Mouse (Mus musculus) forebrain, postnatal 0 days (tissue): ENCODE data around the gene Itpkc. TPM values are rescaled to one million over a fixed set of nuclear protein-coding genes. Genes with fewer than 3 reads are reported as not detected.

ENCODE experiments used
- ATAC-seq: fragments of 200-750 bp; cut with Nextera tagmentation; 2 replicates; pipeline ENCODE4 v1.8.0; 2017; ENCODE audit warnings: mild to moderate bottlenecking, moderate library complexity
- DNase-seq: peaks from one replicate; pipeline ENCODE4 v3.0.0-alpha.2; 2015
- H3K27ac ChIP-seq: fragments of 300-500 bp; sonication (generic); 2 replicates; pipeline ENCODE4 v1.5.1; 2014; ENCODE audit warnings: low read depth, mild to moderate bottlenecking, antibody characterized with exemption, low read length, moderate library complexity, mixed read lengths
- H3K27me3 ChIP-seq: fragments of 300-500 bp; sonication (generic); 2 replicates; pipeline ENCODE4 v1.6.1; 2014; ENCODE audit warnings: mild to moderate bottlenecking, low read length, mixed read lengths; ENCODE audit not compliant: insufficient read depth
- H3K36me3 ChIP-seq: fragments of 300-500 bp; sonication (generic); 2 replicates; pipeline ENCODE4 v1.6.1; 2014; ENCODE audit warnings: mild to moderate bottlenecking, moderate library complexity; ENCODE audit not compliant: insufficient read depth
- H3K4me1 ChIP-seq: fragments of 300-500 bp; sonication (generic); 2 replicates; pipeline ENCODE4 v1.6.1; 2014; ENCODE audit warnings: antibody characterized with exemption; ENCODE audit not compliant: insufficient read depth
- H3K4me2 ChIP-seq: fragments of 300-500 bp; sonication (generic); 2 replicates; pipeline ENCODE4 v1.6.1; 2014; ENCODE audit warnings: low read depth, mild to moderate bottlenecking, moderate library complexity
- H3K4me3 ChIP-seq: fragments of 300-500 bp; sonication (generic); 2 replicates; pipeline ENCODE4 v1.5.1; 2014; ENCODE audit warnings: low read depth, low read length, mixed read lengths
- H3K9ac ChIP-seq: fragments of 300-500 bp; sonication (generic); 2 replicates; pipeline ENCODE4 v1.6.1; 2014; ENCODE audit warnings: mild to moderate bottlenecking
- H3K9me3 ChIP-seq: fragments of 300-500 bp; sonication (generic); 2 replicates; pipeline ENCODE4 v1.6.1; 2016; ENCODE audit warnings: low read length
- CTCF ChIP-seq: sonication (generic); IDR thresholded peaks from 2 replicates; pipeline ENCODE4 v1.5.1; 2016; ENCODE audit warnings: antibody characterized with exemption, control low read depth, low read depth
- WGBS: fragments of 180-500 bp; shearing (Covaris S2); extraction: QIAGEN DNeasy Blood & Tissue Kit; methylation state at CpG from one replicate; pipeline ENCODE4 v1.1.7; 2014; 5-methylcytosine and 5-hydroxymethylcytosine counted together
- polyA plus RNA-seq: library from polyadenylated mRNA; unstranded; fragments of >200 nt; fragmentation: Nextera tagmentation; extraction: Ambion mirVana; gene quantifications from 2 replicates; pipeline ENCODE4 v1.2.1, GENCODE M21; 2015
- total RNA-seq: library from RNA; depleted of rRNA; stranded (reverse); fragments of >200 nt; gene quantifications from 2 replicates; pipeline ENCODE4 v1.2.3, GENCODE M21; 2014

Itpkc gene
- total and polyA plus RNA-seq, 2 experiments from 2014 or later, result 4.4 to 13.6 TPM

- H3K9me3 ChIP-seq, result no peaks in the 10 kb centered on the region
- no peak for TF ChIP-seq CTCF
- H3K27ac ChIP-seq, result no peak overlapping the region
- no peaks in the 10 kb centered on the region for H3K27me3 ChIP-seq
- peaks cover 73% of the 10 kb centered on the region for H3K36me3 ChIP-seq
- 95% methylated on average over 12 of the region's 12 CpGs for WGBS
- no peak overlapping the region for H3K4me2 ChIP-seq
- ATAC-seq (no peak), DNase-seq (no peak)
- H3K4me1 ChIP-seq, result peaks cover 12% of the 10 kb centered on the region; the same call in 1 of the 2 replicates
- H3K9ac ChIP-seq, result no peak overlapping the region
- no peak overlapping the region for H3K4me3 ChIP-seq
Observed at GRCm38 (mm10) chr7:27264761-27265160, 36.3 kb upstream of the Itpkc start.

DNA sequence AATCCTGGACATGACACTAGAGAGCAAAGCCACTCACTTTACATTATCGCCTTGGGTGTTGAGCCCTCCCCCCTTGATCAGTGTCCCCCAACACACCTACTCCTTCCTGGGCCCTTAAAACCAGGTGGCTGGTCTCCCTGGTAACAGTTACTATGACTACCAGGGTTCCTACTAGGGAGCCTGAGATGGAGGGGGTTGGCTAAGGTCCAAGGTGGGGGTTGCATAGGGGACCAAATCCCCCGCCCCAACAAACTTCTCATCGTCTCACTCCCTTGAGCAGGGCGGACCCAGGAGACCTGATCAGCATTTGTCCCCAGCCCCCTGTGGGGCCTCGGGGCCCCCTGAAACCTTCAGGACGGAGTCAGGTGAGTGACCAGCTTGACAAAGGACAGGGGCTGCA, 33.4 kb upstream of the Itpkc start:
- no peaks in the 10 kb centered on the region for H3K27me3 ChIP-seq
- no peaks in the 10 kb centered on the region for H3K9me3 ChIP-seq
- DNase-seq (no peak), ATAC-seq (no peak)
- 68% methylated on average over 6 of the region's 6 CpGs for WGBS
- no peak overlapping the region for H3K9ac ChIP-seq
- no peak for TF ChIP-seq CTCF
- no peak overlapping the region for H3K4me2 ChIP-seq
- no peak overlapping the region for H3K4me3 ChIP-seq
- no peak overlapping the region for H3K27ac ChIP-seq
- peaks cover 46% of the 10 kb centered on the region for H3K36me3 ChIP-seq
- peaks cover 18% of the 10 kb centered on the region; the same call in 1 of the 2 replicates for H3K4me1 ChIP-seq

- Histone ChIP-seq H3K36me3 (peaks cover 39% of the 10 kb centered on the region), H3K27ac (no peak overlapping the region), H3K4me2 (peak overlapping the region; percentile 81), H3K4me1 (peaks cover 19% of the 10 kb centered on the region; the same call in 1 of the 2 replicates), H3K9me3 (no peaks in the 10 kb centered on the region), H3K27me3 (no peaks in the 10 kb centered on the region), H3K9ac (peak overlapping the region; percentile 72; the same call in 1 of the 2 replicates), H3K4me3 (peak overlapping the region; percentile 87)
- DNase-seq (no peak), ATAC-seq (no peak)
- TF ChIP-seq CTCF, result no peak
- 36% methylated on average over 7 of the region's 7 CpGs for WGBS
Observed at GRCm38 (mm10) chr7:27260856-27261255, 32.4 kb upstream of the Itpkc start.

DNA sequence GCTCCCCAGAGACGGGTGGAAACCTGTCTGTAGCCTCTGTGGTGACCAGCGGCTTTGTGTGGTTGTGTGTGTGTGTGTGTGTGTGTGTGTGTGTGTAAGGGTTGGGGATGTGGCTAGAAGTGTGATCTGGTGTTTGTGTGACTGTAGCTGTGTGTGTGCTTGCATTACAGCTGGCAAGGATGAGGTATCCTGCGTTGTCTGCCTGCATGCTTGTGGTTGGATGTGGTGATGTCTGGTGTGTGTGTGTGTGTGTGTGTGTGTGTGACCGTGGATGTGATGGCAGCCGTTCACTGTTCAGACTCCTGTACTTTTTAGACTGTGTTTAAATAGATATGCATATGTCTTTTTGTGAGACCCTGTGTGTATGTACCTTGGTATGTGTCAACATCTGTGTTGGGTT, 31.3 kb upstream of the Itpkc start:
- ATAC-seq, result peak; percentile 32
- WGBS, result 8% methylated on average over 5 of the region's 5 CpGs
- Histone ChIP-seq H3K4me2 (peak overlapping the region; percentile 81), H3K36me3 (peaks cover 31% of the 10 kb centered on the region), H3K27ac (peak overlapping the region; percentile 91), H3K27me3 (no peaks in the 10 kb centered on the region), H3K9ac (peak overlapping the region; percentile 72), H3K4me3 (peak overlapping the region; percentile 87), H3K9me3 (no peaks in the 10 kb centered on the region), H3K4me1 (peaks cover 19% of the 10 kb centered on the region; the same call in 1 of the 2 replicates)
- DNase-seq, result peak; percentile 69
- no peak for TF ChIP-seq CTCF

GRCm38 (mm10) chr7:27259271-27259721, 30.8 kb upstream of the Itpkc start:
- DNase-seq (peak; percentile 64), ATAC-seq (peak; percentile 9)
- TF ChIP-seq CTCF, result no peak
- Histone ChIP-seq H3K27ac (peak overlapping the region; percentile 91), H3K36me3 (peaks cover 26% of the 10 kb centered on the region), H3K4me1 (peaks cover 19% of the 10 kb centered on the region; the same call in 1 of the 2 replicates), H3K27me3 (no peaks in the 10 kb centered on the region), H3K4me3 (peak overlapping the region; percentile 87), H3K4me2 (peak overlapping the region; percentile 81), H3K9ac (peak overlapping the region; percentile 72), H3K9me3 (no peaks in the 10 kb centered on the region)
- WGBS, result 1% methylated on average over 9 of the region's 9 CpGs

DNA sequence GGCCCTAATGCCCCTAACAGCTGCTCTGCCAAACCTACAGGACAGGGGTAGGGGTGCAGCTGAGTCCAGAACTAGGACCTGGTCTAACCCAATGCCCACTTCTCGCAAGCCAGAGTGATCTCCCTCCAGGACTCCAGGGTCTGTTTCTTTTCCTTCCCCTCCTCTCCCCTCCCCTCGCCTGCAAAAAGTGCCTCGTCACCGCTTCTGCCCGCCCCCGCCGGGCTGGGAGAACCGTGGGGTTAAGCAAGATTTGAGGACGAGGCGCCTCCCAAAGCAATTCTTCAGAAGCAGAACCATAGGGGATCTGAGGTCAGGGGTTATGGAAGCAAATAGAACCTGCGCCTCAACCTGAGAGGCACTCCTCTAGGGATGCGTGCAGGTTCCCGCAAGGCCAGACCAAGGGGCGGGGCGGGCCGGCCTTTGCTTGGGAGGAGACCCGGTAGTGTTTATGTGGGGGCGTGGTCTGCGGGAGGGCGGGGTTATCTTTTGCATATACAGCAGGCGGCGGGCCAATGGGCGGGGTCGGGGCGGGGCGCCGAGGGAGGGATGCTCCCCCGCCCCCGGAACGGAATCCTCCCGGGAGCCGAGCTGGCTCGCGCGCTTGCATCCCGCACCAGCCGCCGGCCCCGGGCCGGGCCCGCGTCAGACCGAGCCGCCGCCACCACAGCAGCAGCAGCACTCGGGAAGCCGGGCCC, 29.9 kb upstream of the Itpkc start, which contains the start of gene Numbl:
Gene Numbl (plus strand): TSS at position 229 of the 695 bp plus-strand sequence.
- H3K4me1 ChIP-seq, result peaks cover 19% of the 10 kb centered on the region; the same call in 1 of the 2 replicates
- no peaks in the 10 kb centered on the region for H3K9me3 ChIP-seq
- peak; percentile 57 for ATAC-seq
- H3K27ac ChIP-seq, result peak within 1 kb of the TSS; percentile 91
- TF ChIP-seq CTCF, result no peak
- DNase-seq, result peak; percentile 94
- peak within 1 kb of the TSS; percentile 81 for H3K4me2 ChIP-seq
- peaks cover 21% of the 10 kb centered on the region for H3K36me3 ChIP-seq
- H3K27me3 ChIP-seq, result no peaks in the 10 kb centered on the region
- H3K4me3 ChIP-seq, result peak within 1 kb of the TSS; percentile 87
- peak within 1 kb of the TSS; percentile 72 for H3K9ac ChIP-seq
- WGBS, result 3% methylated on average over 46 of the region's 47 CpGs

GRCm38 (mm10) chr7:27257852-27258204, 29.4 kb upstream of the Itpkc start:
- WGBS, result 2% methylated on average over 4 of the region's 6 CpGs
- no peak overlapping the region for H3K9ac ChIP-seq
- ATAC-seq (no peak), DNase-seq (no peak)
- H3K4me3 ChIP-seq, result peak overlapping the region; percentile 87
- H3K27ac ChIP-seq, result peak overlapping the region; percentile 91
- no peaks in the 10 kb centered on the region for H3K9me3 ChIP-seq
- no peaks in the 10 kb centered on the region for H3K27me3 ChIP-seq
- H3K4me1 ChIP-seq, result peaks cover 19% of the 10 kb centered on the region; the same call in 1 of the 2 replicates
- peaks cover 17% of the 10 kb centered on the region for H3K36me3 ChIP-seq
- H3K4me2 ChIP-seq, result peak overlapping the region; percentile 81
- TF ChIP-seq CTCF, result no peak
